ENCODE assay signal across 27 mouse cellular contexts in the genomic region with DNA sequence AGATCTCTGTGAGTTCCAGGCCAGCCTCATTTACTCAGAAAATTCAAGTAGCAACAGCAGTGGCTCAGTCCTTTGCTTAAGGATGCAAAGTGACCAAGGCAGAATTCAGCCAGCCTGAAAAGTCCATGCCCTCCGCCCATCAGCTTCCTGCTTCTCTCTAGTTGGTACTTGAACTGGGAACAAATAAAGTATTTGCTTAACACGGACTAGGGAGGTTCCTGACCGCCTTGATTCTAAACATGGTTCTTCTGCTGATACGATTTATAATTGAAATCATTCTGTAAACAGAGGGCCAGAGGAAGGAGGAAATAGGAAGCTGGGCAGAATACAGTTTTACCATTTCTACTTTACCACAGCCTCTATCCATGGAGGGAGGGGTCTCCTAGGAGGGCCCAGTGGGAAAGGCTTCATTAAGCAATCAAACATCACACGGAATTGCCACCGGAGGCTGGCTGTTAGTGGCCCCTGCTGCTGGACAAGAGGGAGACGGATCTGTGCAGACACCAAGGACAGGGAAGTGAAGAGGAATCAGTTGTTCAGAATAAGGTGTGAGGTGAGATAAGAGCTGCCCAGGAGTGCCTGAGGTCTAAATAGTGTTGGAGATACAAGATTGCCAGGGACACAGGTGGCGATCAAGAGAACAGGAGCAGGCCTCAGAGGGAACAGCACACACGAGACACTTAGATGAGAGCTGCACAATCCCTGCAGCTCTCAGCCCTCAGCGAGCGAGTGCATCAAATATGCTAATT. TPM values are rescaled to one million over a fixed set of nuclear protein-coding genes. Genes with fewer than 3 reads are reported as not detected.
DNase-seq lines count a peak whose midpoint lies in the region; ATAC-seq and TF ChIP-seq lines count a peak whose summit lies in the region.
"Had no signal": no experiment of that assay in that cellular context is flagged by ENCODE, and none has a peak within 500 bp of the region (broad histone marks: within the 10 kb centered on the region; RNA-seq: fewer than 3 reads in every experiment).

No protein-coding gene starts in this region.

- no peaks in the 10 kb centered on the region for H3K27me3 ChIP-seq in embryonic facial prominence, embryonic 13.5 days
- no peaks in the 10 kb centered on the region for H3K27me3 ChIP-seq in embryonic facial prominence, embryonic 10.5 days (replicated peaks; ENCODE audit: low read depth, poor library complexity, severe bottlenecking)
- no peaks in the 10 kb centered on the region for H3K27me3 ChIP-seq in lung, postnatal 0 days (replicated peaks; ENCODE audit: insufficient read depth, low read length)
- H3K27me3 ChIP-seq in stomach, embryonic 16.5 days (ENCODE audit: control insufficient read depth, insufficient read depth, low read length): no peaks in the 10 kb centered on the region
- H3K27me3 ChIP-seq: CH12.LX; forebrain, embryonic 13.5 days; limb, embryonic 12.5 days had no signal

- H3K4me3 ChIP-seq in embryonic facial prominence, embryonic 13.5 days: no peak overlapping the region
- H3K4me3 ChIP-seq in embryonic facial prominence, embryonic 10.5 days: no peak overlapping the region
- H3K4me3 ChIP-seq in lung, postnatal 0 days (ENCODE audit: low read depth, low read length): no peak overlapping the region
- no peak overlapping the region for H3K4me3 ChIP-seq in lung, adult 2 months (replicated peaks; ENCODE audit: extremely low read depth, low read depth, low read length)
- no peak overlapping the region for H3K4me3 ChIP-seq in stomach, embryonic 16.5 days (replicated peaks; ENCODE audit: low read length)
- H3K4me3 ChIP-seq: forebrain, embryonic 13.5 days; heart, embryonic 10.5 days; limb, embryonic 12.5 days had no signal

- no peak overlapping the region for H3K4me2 ChIP-seq in embryonic facial prominence, embryonic 13.5 days
- no peak overlapping the region for H3K4me2 ChIP-seq in lung, postnatal 0 days (replicated peaks; ENCODE audit: low read depth, low read length)
- H3K4me2 ChIP-seq in stomach, embryonic 16.5 days (ENCODE audit: low read depth, low read length): no peak overlapping the region
- H3K4me2 ChIP-seq: forebrain, embryonic 13.5 days; limb, embryonic 12.5 days had no signal

- no peak overlapping the region for H3K27ac ChIP-seq in embryonic facial prominence, embryonic 13.5 days
- H3K27ac ChIP-seq in embryonic facial prominence, embryonic 10.5 days (replicated peaks): no peak overlapping the region
- no peak overlapping the region for H3K27ac ChIP-seq in lung, postnatal 0 days (ENCODE audit: low read length)
- peak overlapping the region; percentile 84 for H3K27ac ChIP-seq in stomach, embryonic 16.5 days (ENCODE audit: low read length)
- H3K27ac ChIP-seq: forebrain, embryonic 13.5 days; heart, embryonic 10.5 days; kidney, postnatal 0 days; limb, embryonic 12.5 days had no signal

- intact Hi-C loops in heart, postnatal 36 days (cut with DNase I): loop anchor here (5.0 kb wide), 1 partner anchor 252 kb away; no protein-coding TSS in a partner anchor

- TF ChIP-seq EP300 in lung, postnatal 0 days (IDR thresholded peaks at IDR 0.05): no peak

- no peak for DNase-seq in embryonic facial prominence, embryonic 10.5 days (ENCODE audit: low spot score)
- DNase-seq in lung, postnatal 0 days (ENCODE audit: low spot score): peak; percentile 43
- no peak for DNase-seq in lung, adult 2 months
- DNase-seq in left cerebral cortex, adult 9 months (ENCODE audit: low spot score in 2 of 2): no peak
- no peak for DNase-seq in heart, postnatal 36 days
- DNase-seq: cerebellum, adult 2 months; cerebellum, postnatal 14 days; gastrocnemius, postnatal 14 days; heart, adult 11 months; kidney, adult 8-10 months; kidney, postnatal 4 days; lung, postnatal 4 days; right cerebral cortex, postnatal 4 days; thymus, adult 2 months; thymus, postnatal 36 days had no signal

- H3K9me3 ChIP-seq in embryonic facial prominence, embryonic 13.5 days: no peaks in the 10 kb centered on the region
- no peaks in the 10 kb centered on the region for H3K9me3 ChIP-seq in embryonic facial prominence, embryonic 10.5 days
- no peaks in the 10 kb centered on the region for H3K9me3 ChIP-seq in lung, postnatal 0 days (ENCODE audit: low read length)
- H3K9me3 ChIP-seq in stomach, embryonic 16.5 days (replicated peaks; ENCODE audit: control insufficient read depth, low read length): no peaks in the 10 kb centered on the region
- H3K9me3 ChIP-seq: forebrain, embryonic 13.5 days; heart, embryonic 10.5 days; limb, embryonic 12.5 days had no signal

- TF ChIP-seq CTCF in lung, postnatal 0 days (IDR thresholded peaks at IDR 0.05): no peak
- TF ChIP-seq CTCF in lung, adult 2 months (IDR thresholded peaks at IDR 0.05; ENCODE audit: insufficient read depth, low read length): no peak

- peaks cover 9% of the 10 kb centered on the region for H3K36me3 ChIP-seq in embryonic facial prominence, embryonic 13.5 days
- H3K36me3 ChIP-seq in embryonic facial prominence, embryonic 10.5 days (replicated peaks): peaks cover 8% of the 10 kb centered on the region
- H3K36me3 ChIP-seq in lung, postnatal 0 days (ENCODE audit: insufficient read depth, low read length): no peaks in the 10 kb centered on the region
- H3K36me3 ChIP-seq in stomach, embryonic 16.5 days (ENCODE audit: control insufficient read depth, insufficient read depth, low read length): no peaks in the 10 kb centered on the region

- ATAC-seq in embryonic facial prominence, embryonic 13.5 days (ENCODE audit: insufficient number of reproducible peaks, insufficient read depth, low FRiP score, low TSS enrichment, low read depth): no peak
- ATAC-seq in lung, postnatal 0 days: peak; percentile 66
- ATAC-seq in granulocyte monocyte progenitor cell, adult 5-6 weeks (replicated peaks; ENCODE audit: poor library complexity, severe bottlenecking): peak; percentile 35
- ATAC-seq in stomach, embryonic 16.5 days (ENCODE audit: insufficient read depth, low FRiP score): peak; percentile 68
- ATAC-seq: forebrain, embryonic 13.5 days; hindbrain, embryonic 16.5 days; midbrain, embryonic 16.5 days had no signal

- peak overlapping the region; percentile 36; the same call in 1 of the 2 replicates for H3K9ac ChIP-seq in embryonic facial prominence, embryonic 13.5 days
- no peak overlapping the region for H3K9ac ChIP-seq in lung, postnatal 0 days (replicated peaks; ENCODE audit: low read depth)
- peak overlapping the region; percentile 44; the same call in 1 of the 2 replicates for H3K9ac ChIP-seq in stomach, embryonic 16.5 days (ENCODE audit: low read length)
- H3K9ac ChIP-seq: forebrain, embryonic 13.5 days; limb, embryonic 12.5 days had no signal

- H3K4me1 ChIP-seq in embryonic facial prominence, embryonic 13.5 days: peaks cover 4% of the 10 kb centered on the region; the same call in 1 of the 2 replicates
- no peaks in the 10 kb centered on the region for H3K4me1 ChIP-seq in embryonic facial prominence, embryonic 10.5 days
- peaks cover 6% of the 10 kb centered on the region; the same call in 1 of the 2 replicates for H3K4me1 ChIP-seq in lung, postnatal 0 days (ENCODE audit: insufficient read depth, low read depth, low read length)
- peaks cover 2% of the 10 kb centered on the region; the same call in 1 of the 2 replicates for H3K4me1 ChIP-seq in lung, adult 2 months (ENCODE audit: control insufficient read depth, insufficient read depth, low read length)
- peaks cover 8% of the 10 kb centered on the region; the same call in 1 of the 2 replicates for H3K4me1 ChIP-seq in stomach, embryonic 16.5 days (ENCODE audit: control insufficient read depth, insufficient read depth, low read length)
- H3K4me1 ChIP-seq: forebrain, embryonic 13.5 days; heart, embryonic 10.5 days had no signal

- WGBS in embryonic facial prominence, embryonic 13.5 days: 62% methylated on average over 11 of the region's 11 CpGs
- 75% methylated on average over 11 of the region's 11 CpGs for WGBS in embryonic facial prominence, embryonic 10.5 days
- 36% methylated on average over 11 of the region's 11 CpGs for WGBS in lung, postnatal 0 days
- WGBS in lung, adult 2 months: 38% methylated on average over 11 of the region's 11 CpGs
- 41% methylated on average over 11 of the region's 11 CpGs for WGBS in stomach, embryonic 16.5 days

- no peak for TF ChIP-seq POLR2A in lung, adult 2 months (IDR thresholded peaks at IDR 0.05; ENCODE audit: borderline replicate concordance, extremely low read depth, low read depth, low read length)

RNA-seq across cellular contexts. Expression of a gene that starts 15.3 kb away (rescaled TPM):
- 769 and 773 TPM in 2 replicates for polyA plus RNA-seq in embryonic facial prominence, embryonic 13.5 days (2015; fragmentation: Nextera tagmentation; extraction: Ambion mirVana)
- 661 and 685 TPM in 2 replicates for polyA plus RNA-seq in embryonic facial prominence, embryonic 10.5 days (2016; fragmentation: Nextera tagmentation; extraction: Ambion mirVana)
- 723 and 783 TPM in 2 replicates for polyA plus RNA-seq in lung, postnatal 0 days (2015; fragmentation: Nextera tagmentation; extraction: Ambion mirVana)
- polyA plus RNA-seq in lung, adult 2 months (2012; rRNA removed): 460 and 481 TPM in 2 replicates
- 357 and 416 TPM in 2 replicates for total RNA-seq in granulocyte monocyte progenitor cell, adult 5-6 weeks (2014; fragmentation: Nextera tagmentation)
- 189 and 204 TPM in 2 replicates for total RNA-seq in granulocyte monocyte progenitor cell, adult 5-6 weeks (2017)
- polyA plus RNA-seq in stomach, embryonic 16.5 days (2015; fragmentation: Nextera tagmentation; extraction: Ambion mirVana): 963 and 971 TPM in 2 replicates
- 1,000 to 10,000 TPM; 1,571 to 1,600 TPM for total RNA-seq in heart, postnatal 36 days (2021)

RNA-seq across cellular contexts. Expression of a gene that starts 15.7 kb away (rescaled TPM):
- polyA plus RNA-seq in embryonic facial prominence, embryonic 13.5 days (2015; fragmentation: Nextera tagmentation; extraction: Ambion mirVana): 57.6 and 69.4 TPM in 2 replicates
- 75.4 and 82.4 TPM in 2 replicates for polyA plus RNA-seq in embryonic facial prominence, embryonic 10.5 days (2016; fragmentation: Nextera tagmentation; extraction: Ambion mirVana)
- 63.7 and 67.2 TPM in 2 replicates for polyA plus RNA-seq in lung, postnatal 0 days (2015; fragmentation: Nextera tagmentation; extraction: Ambion mirVana)
- polyA plus RNA-seq in lung, adult 2 months (2012; rRNA removed): 51.4 and 55.1 TPM in 2 replicates
- total RNA-seq in granulocyte monocyte progenitor cell, adult 5-6 weeks (2014; fragmentation: Nextera tagmentation): 28.1 and 50.8 TPM in 2 replicates
- total RNA-seq in granulocyte monocyte progenitor cell, adult 5-6 weeks (2017): 6.9 and 19.7 TPM in 2 replicates
- 61.4 and 68.2 TPM in 2 replicates for polyA plus RNA-seq in stomach, embryonic 16.5 days (2015; fragmentation: Nextera tagmentation; extraction: Ambion mirVana)
- 10 to 100 TPM; 24.5 to 24.9 TPM for total RNA-seq in heart, postnatal 36 days (2021)

RNA-seq across cellular contexts. Expression of a gene that starts 51.3 kb away (rescaled TPM):
- 33.8 and 35.5 TPM in 2 replicates for polyA plus RNA-seq in embryonic facial prominence, embryonic 13.5 days (2015; fragmentation: Nextera tagmentation; extraction: Ambion mirVana)
- polyA plus RNA-seq in embryonic facial prominence, embryonic 10.5 days (2016; fragmentation: Nextera tagmentation; extraction: Ambion mirVana): 42.2 and 43.0 TPM in 2 replicates
- 21.7 and 25.3 TPM in 2 replicates for polyA plus RNA-seq in lung, postnatal 0 days (2015; fragmentation: Nextera tagmentation; extraction: Ambion mirVana)
- polyA plus RNA-seq in lung, adult 2 months (2012; rRNA removed): 23.5 and 34.0 TPM in 2 replicates
- 36.3 and 36.4 TPM in 2 replicates for total RNA-seq in granulocyte monocyte progenitor cell, adult 5-6 weeks (2014; fragmentation: Nextera tagmentation)
- 23.1 and 23.7 TPM in 2 replicates for total RNA-seq in granulocyte monocyte progenitor cell, adult 5-6 weeks (2017)
- 34.2 and 37.1 TPM in 2 replicates for polyA plus RNA-seq in stomach, embryonic 16.5 days (2015; fragmentation: Nextera tagmentation; extraction: Ambion mirVana)
- 10 to 100 TPM; 14.9 to 15.3 TPM for total RNA-seq in heart, postnatal 36 days (2021)

RNA-seq across cellular contexts. Expression of a gene that starts 57.8 kb away (rescaled TPM):
- polyA plus RNA-seq in embryonic facial prominence, embryonic 13.5 days (2015; fragmentation: Nextera tagmentation; extraction: Ambion mirVana): 0.17 and 0.34 TPM in 2 replicates
- polyA plus RNA-seq in embryonic facial prominence, embryonic 10.5 days (2016; fragmentation: Nextera tagmentation; extraction: Ambion mirVana): 0.19 and 0.57 TPM in 2 replicates
- 0.14 and 0.15 TPM in 2 replicates for polyA plus RNA-seq in lung, postnatal 0 days (2015; fragmentation: Nextera tagmentation; extraction: Ambion mirVana)
- 0.25 TPM in 1 of 2 replicates, not detected in the other for polyA plus RNA-seq in lung, adult 2 months (2012; rRNA removed)
- total RNA-seq in granulocyte monocyte progenitor cell, adult 5-6 weeks (2014; fragmentation: Nextera tagmentation): not detected in 2 replicates
- total RNA-seq in granulocyte monocyte progenitor cell, adult 5-6 weeks (2017): not detected in 2 replicates
- polyA plus RNA-seq in stomach, embryonic 16.5 days (2015; fragmentation: Nextera tagmentation; extraction: Ambion mirVana): 0.15 and 0.27 TPM in 2 replicates
- not detected for total RNA-seq in heart, postnatal 36 days (2021)
- total RNA-seq: hematopoietic stem cell, adult 5-6 weeks; liver, adult 2 months had no signal
- polyA plus RNA-seq: liver, adult 2 months had no signal
